Mouse (Mus musculus) cerebellum, adult 9-11 months (tissue): Measurements from ENCODE around the gene Ppp2r5d.

Source experiments
- DNase-seq: peaks from one replicate; pipeline ENCODE4 v3.0.0; 2022

Ppp2r5d gene

GRCm38 (mm10) chr17:46704887-46705835 lies at the start of gene Ppp2r5d:
Ppp2r5d (minus strand) TSS chr17:46705111.
- peak; percentile 98 for DNase-seq

- peak; percentile 99 for DNase-seq
Observed at GRCm38 (mm10) chr17:46751794-46752556, 47.1 kb upstream of the Ppp2r5d start, which contains the start of gene Cnpy3. Cnpy3 (minus strand) TSS chr17:46752214.

GRCm38 (mm10) chr17:46751056-46751793 lies 46.3 kb upstream of the Ppp2r5d start:
- DNase-seq = no peak

- DNase-seq = no peak
Observed at GRCm38 (mm10) chr17:46750580-46750979, 45.7 kb upstream of the Ppp2r5d start.

- no peak for DNase-seq
Observed at GRCm38 (mm10) chr17:46749282-46749681, 44.4 kb upstream of the Ppp2r5d start.

GRCm38 (mm10) chr17:46747806-46748205 lies 42.9 kb upstream of the Ppp2r5d start:
- no peak for DNase-seq

GRCm38 (mm10) chr17:46747234-46747633 lies 42.3 kb upstream of the Ppp2r5d start:
- no peak for DNase-seq

- DNase-seq = no peak
Observed at GRCm38 (mm10) chr17:46745506-46745905, 40.6 kb upstream of the Ppp2r5d start.

- DNase-seq = no peak
Observed at GRCm38 (mm10) chr17:46742986-46743385, 38.1 kb upstream of the Ppp2r5d start.

- DNase-seq = no peak
Observed at GRCm38 (mm10) chr17:46741305-46741704, 36.4 kb upstream of the Ppp2r5d start.

GRCm38 (mm10) chr17:46736160-46736559 lies 31.2 kb upstream of the Ppp2r5d start:
- no peak for DNase-seq

- no peak for DNase-seq
Observed at GRCm38 (mm10) chr17:46735287-46735686, 30.4 kb upstream of the Ppp2r5d start.

GRCm38 (mm10) chr17:46734055-46734454 lies 29.1 kb upstream of the Ppp2r5d start:
- DNase-seq = no peak

GRCm38 (mm10) chr17:46728904-46729318 lies 24.0 kb upstream of the Ppp2r5d start, which contains the start of gene Gnmt:
Gnmt (minus strand) TSS chr17:46729168.
- DNase-seq = peak; percentile 91

GRCm38 (mm10) chr17:46728496-46728895 lies 23.6 kb upstream of the Ppp2r5d start:
- DNase-seq = no peak

- no peak for DNase-seq
Observed at GRCm38 (mm10) chr17:46728021-46728420, 23.1 kb upstream of the Ppp2r5d start.

GRCm38 (mm10) chr17:46727271-46727670 lies 22.4 kb upstream of the Ppp2r5d start:
- no peak for DNase-seq

- DNase-seq = peak; percentile 91
Observed at GRCm38 (mm10) chr17:46725731-46726645, 21.1 kb upstream of the Ppp2r5d start.

GRCm38 (mm10) chr17:46725273-46725672 lies 20.4 kb upstream of the Ppp2r5d start:
- peak; percentile 68 for DNase-seq

- DNase-seq = peak; percentile 55
Observed at GRCm38 (mm10) chr17:46724477-46725084, 19.7 kb upstream of the Ppp2r5d start.

GRCm38 (mm10) chr17:46721077-46721476 lies 16.2 kb upstream of the Ppp2r5d start:
- DNase-seq = no peak
